Mouse (Mus musculus) stomach, embryonic 14.5 days (tissue): ENCODE data around the gene Krt80. TPM values are rescaled to one million over a fixed set of nuclear protein-coding genes. Genes with fewer than 3 reads are reported as not detected.

ENCODE experiments used
- ATAC-seq: fragments of 200-750 bp; cut with Nextera tagmentation; 2 replicates; pipeline ENCODE4 v1.8.0; 2017; ENCODE audit warnings: low read depth, moderate TSS enrichment; ENCODE audit not compliant: insufficient number of reproducible peaks, insufficient read depth, low FRiP score
- H3K27ac ChIP-seq: fragments of 300-500 bp; sonication (generic); 2 replicates; pipeline ENCODE4 v1.5.1; 2014; ENCODE audit warnings: mild to moderate bottlenecking, low read length, moderate library complexity, mixed read lengths
- H3K27me3 ChIP-seq: fragments of 300-500 bp; sonication (generic); 2 replicates; pipeline ENCODE4 v1.6.1; 2014; ENCODE audit warnings: low read length, control low read depth, mixed read lengths; ENCODE audit not compliant: control insufficient read depth, insufficient read depth
- H3K36me3 ChIP-seq: fragments of 300-500 bp; sonication (generic); 2 replicates; pipeline ENCODE4 v1.6.1; 2014; ENCODE audit warnings: mild to moderate bottlenecking, control low read depth, low read length, moderate library complexity, mixed read lengths; ENCODE audit not compliant: control insufficient read depth, insufficient read depth
- H3K4me1 ChIP-seq: fragments of 300-500 bp; sonication (generic); 2 replicates; pipeline ENCODE4 v1.6.1; 2014; ENCODE audit warnings: low read length, control low read depth, mixed read lengths; ENCODE audit not compliant: control insufficient read depth, insufficient read depth
- H3K4me2 ChIP-seq: fragments of 300-500 bp; sonication (generic); replicated peaks from 2 replicates; pipeline ENCODE4 v1.6.1; 2014; ENCODE audit warnings: low read depth, low read length, control low read depth
- H3K4me3 ChIP-seq: fragments of 300-500 bp; sonication (generic); 2 replicates; pipeline ENCODE4 v1.5.1; 2014; ENCODE audit warnings: low read depth, low read length, control low read depth
- H3K9ac ChIP-seq: fragments of 300-500 bp; sonication (generic); replicated peaks from 2 replicates; pipeline ENCODE4 v1.6.1; 2014; ENCODE audit warnings: low read depth, mild to moderate bottlenecking, control low read depth, low read length, moderate library complexity, mixed read lengths
- H3K9me3 ChIP-seq: fragments of 300-500 bp; sonication (generic); 2 replicates; pipeline ENCODE4 v1.6.1; 2016; ENCODE audit warnings: low read depth, low read length, control low read depth; ENCODE audit not compliant: control insufficient read depth
- WGBS: fragments of 180-500 bp; shearing (Covaris S2); extraction: QIAGEN DNeasy Blood & Tissue Kit; methylation state at CpG from one replicate; pipeline ENCODE4 v1.1.7; 2014; 5-methylcytosine and 5-hydroxymethylcytosine counted together
- polyA plus RNA-seq: library from polyadenylated mRNA; unstranded; fragments of >200 nt; fragmentation: Nextera tagmentation; extraction: Ambion mirVana; gene quantifications from 2 replicates; pipeline ENCODE4 v1.2.1, GENCODE M21; 2014

The Krt80 gene
- polyA plus RNA-seq, 1 experiment from 2014 or later = 2.4 TPM

DNA sequence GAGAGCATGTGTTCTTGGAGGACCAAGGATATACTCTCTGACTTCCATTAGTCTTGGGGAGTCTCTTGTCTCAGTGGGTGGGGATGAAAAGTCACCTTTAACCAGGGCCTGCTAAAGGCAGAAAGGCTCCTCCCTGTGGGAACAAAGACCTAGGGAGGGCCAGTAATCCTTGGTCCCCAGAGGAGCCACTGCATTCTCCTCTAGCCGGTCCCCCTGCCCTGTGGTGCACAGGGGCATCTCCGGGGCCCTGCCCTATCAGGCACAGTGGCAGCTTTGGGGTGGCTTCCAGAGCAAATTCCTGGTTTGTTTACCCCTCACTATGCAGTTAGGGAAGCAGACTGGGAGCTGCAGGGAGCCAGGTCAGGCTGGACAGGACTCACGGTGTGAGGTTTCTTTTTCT is 3.5 kb downstream of the Krt80 start:
- Histone ChIP-seq H3K27ac (peak overlapping the region; percentile 61; the same call in 1 of the 2 replicates), H3K4me2 (0 out of 2 replicates have a peak overlapping the region, but pooled peaks have one; percentile 5), H3K9ac (no peak overlapping the region), H3K36me3 (no peaks in the 10 kb centered on the region), H3K27me3 (no peaks in the 10 kb centered on the region), H3K9me3 (no peaks in the 10 kb centered on the region), H3K4me1 (peaks cover 31% of the 10 kb centered on the region), H3K4me3 (no peak overlapping the region)
- no peak for ATAC-seq
- 38% methylated on average over 3 of the region's 3 CpGs for WGBS

DNA sequence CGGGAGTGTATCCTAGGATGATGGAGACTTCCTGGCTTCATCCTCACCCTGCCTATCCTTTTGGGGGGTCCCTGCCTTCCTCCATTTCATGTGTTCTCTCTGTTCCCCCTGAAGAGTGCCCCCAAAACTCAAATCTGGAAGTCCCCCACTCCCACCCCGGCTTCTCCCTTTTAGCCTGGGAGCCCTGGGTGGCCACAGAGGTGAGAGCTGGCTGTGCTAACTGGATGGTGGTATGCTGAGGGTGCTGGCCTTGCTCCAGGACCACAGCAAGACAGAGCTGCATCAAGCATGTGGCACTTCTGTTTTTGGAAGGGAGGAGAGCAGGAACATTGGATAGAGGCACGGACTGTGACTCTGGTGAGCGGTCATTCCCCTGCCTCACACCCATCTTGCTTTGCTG is 4.2 kb downstream of the Krt80 start:
- Histone ChIP-seq H3K4me3 (no peak overlapping the region), H3K9ac (no peak overlapping the region), H3K27me3 (no peaks in the 10 kb centered on the region), H3K4me1 (peaks cover 27% of the 10 kb centered on the region), H3K36me3 (no peaks in the 10 kb centered on the region), H3K27ac (peak overlapping the region; percentile 61; the same call in 1 of the 2 replicates), H3K4me2 (no peak overlapping the region), H3K9me3 (no peaks in the 10 kb centered on the region)
- ATAC-seq = no peak
- 55% methylated on average over 4 of the region's 4 CpGs for WGBS

- Histone ChIP-seq H3K36me3 (no peaks in the 10 kb centered on the region), H3K4me2 (no peak overlapping the region), H3K4me1 (peaks cover 22% of the 10 kb centered on the region), H3K9me3 (no peaks in the 10 kb centered on the region), H3K9ac (no peak overlapping the region), H3K4me3 (no peak overlapping the region), H3K27me3 (no peaks in the 10 kb centered on the region), H3K27ac (peak overlapping the region; percentile 27; the same call in 1 of the 2 replicates)
- no peak for ATAC-seq
- WGBS = 67% methylated on average over 7 of the region's 7 CpGs
Observed at GRCm38 (mm10) chr15:101364891-101365671, 4.9 kb downstream of the Krt80 start.

DNA sequence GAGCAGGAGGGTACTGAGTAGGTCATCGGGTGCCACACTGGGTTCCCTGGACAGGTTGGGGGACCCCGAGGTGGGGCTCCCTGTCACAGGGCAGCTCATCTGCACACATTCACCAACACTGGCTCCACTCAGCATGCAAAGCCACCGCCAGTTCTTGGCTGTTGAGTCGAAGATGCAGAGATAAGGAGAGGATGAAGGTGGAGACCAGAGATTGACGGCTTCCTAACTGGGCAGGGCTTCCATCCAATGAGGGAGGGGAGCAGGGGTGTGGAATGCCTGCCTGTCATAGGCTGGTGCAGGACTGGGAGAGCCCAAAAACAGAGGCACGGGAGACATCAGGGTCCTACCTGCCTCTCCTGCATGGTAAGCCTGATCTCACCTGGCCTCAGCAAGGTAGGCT is 5.5 kb downstream of the Krt80 start:
- ATAC-seq = no peak
- Histone ChIP-seq H3K36me3 (no peaks in the 10 kb centered on the region), H3K9ac (no peak overlapping the region), H3K4me3 (no peak overlapping the region), H3K27me3 (no peaks in the 10 kb centered on the region), H3K4me1 (peaks cover 17% of the 10 kb centered on the region), H3K9me3 (no peaks in the 10 kb centered on the region), H3K27ac (no peak overlapping the region), H3K4me2 (no peak overlapping the region)
- WGBS = 52% methylated on average over 6 of the region's 6 CpGs

DNA sequence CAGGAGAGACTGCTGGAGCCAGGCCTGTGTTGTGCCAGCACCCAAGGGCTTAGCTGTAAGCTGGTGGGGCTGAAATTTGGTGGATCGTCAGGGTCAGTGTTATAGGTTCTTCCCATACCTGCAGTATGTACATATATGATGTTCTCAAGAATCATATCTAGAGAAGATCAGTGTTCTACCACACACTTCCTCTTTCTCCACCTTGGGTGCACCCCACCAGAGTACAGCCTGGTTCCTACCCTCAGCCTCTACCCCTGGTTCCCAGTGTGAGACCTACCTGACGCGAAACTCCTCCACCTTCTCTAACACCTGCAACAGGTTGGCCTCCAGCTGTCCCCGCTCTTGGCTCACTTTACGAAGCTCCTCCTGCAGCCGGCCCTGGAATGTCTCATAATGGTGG is 6.0 kb downstream of the Krt80 start:
- H3K4me2 ChIP-seq = no peak overlapping the region
- no peaks in the 10 kb centered on the region for H3K27me3 ChIP-seq
- H3K36me3 ChIP-seq = no peaks in the 10 kb centered on the region
- no peak overlapping the region for H3K9ac ChIP-seq
- no peak for ATAC-seq
- no peak overlapping the region for H3K27ac ChIP-seq
- WGBS = 73% methylated on average over 6 of the region's 6 CpGs
- H3K4me1 ChIP-seq = peaks cover 15% of the 10 kb centered on the region
- no peak overlapping the region for H3K4me3 ChIP-seq
- no peaks in the 10 kb centered on the region for H3K9me3 ChIP-seq

DNA sequence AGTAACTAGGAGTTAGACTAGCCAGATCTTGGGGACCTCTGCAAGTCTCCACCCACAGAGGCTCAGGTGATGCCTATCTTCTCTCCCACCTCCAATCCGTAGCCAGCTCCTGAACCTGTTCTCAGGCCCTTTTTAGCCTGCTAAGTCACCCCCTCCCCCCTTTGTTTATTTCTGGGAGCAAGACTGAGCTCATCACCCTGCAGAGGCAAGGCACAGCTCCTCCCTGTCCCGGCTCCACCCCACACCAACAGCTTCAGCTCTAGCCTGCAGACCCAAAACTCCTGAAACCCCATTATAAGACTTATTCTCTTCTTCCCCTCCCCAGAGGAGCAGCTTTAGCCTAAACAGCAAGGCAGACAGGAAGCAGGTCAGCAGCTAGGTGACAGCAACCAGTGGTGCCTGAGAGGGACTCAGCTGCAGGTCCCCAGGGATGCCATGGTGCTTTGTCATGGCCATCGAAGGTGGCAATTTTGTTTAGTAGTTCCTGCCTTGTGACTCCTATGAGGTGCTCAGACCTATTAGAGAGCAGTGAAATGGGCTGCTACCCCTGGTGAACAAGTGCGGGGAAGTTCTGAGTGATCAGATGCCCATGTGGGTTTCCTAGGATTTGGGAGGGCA is 7.5 kb downstream of the Krt80 start:
- WGBS = 43% methylated on average over 4 of the region's 4 CpGs
- H3K9ac ChIP-seq = no peak overlapping the region
- H3K9me3 ChIP-seq = no peaks in the 10 kb centered on the region
- no peaks in the 10 kb centered on the region for H3K27me3 ChIP-seq
- no peak overlapping the region for H3K27ac ChIP-seq
- H3K4me1 ChIP-seq = peaks cover 12% of the 10 kb centered on the region
- ATAC-seq = peak; percentile 33; the same call in 1 of the 2 replicates
- H3K4me3 ChIP-seq = no peak overlapping the region
- H3K36me3 ChIP-seq = no peaks in the 10 kb centered on the region
- no peak overlapping the region for H3K4me2 ChIP-seq

DNA sequence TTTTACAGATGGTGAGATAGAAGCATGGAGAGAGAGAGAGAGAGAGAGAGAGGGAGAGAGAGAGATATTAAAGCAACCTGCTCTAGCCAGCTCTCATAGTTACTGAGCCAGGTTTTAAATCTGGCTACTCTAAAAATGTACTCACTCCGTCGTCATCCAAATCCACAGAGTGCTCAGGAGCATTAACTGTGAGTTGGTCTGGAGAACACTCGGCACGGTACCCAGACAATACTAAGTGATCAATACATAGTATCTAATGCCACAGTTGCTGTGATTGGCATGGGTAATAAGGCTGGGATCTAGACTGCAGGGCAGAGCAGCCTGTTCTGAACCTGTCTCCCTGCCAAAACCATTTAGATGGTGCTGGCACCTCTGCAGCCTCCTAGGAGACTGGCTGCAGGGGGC is 14.6 kb downstream of the Krt80 start:
- 73% methylated on average over 4 of the region's 4 CpGs for WGBS
- no peaks in the 10 kb centered on the region for H3K36me3 ChIP-seq
- H3K4me1 ChIP-seq = no peaks in the 10 kb centered on the region
- H3K27ac ChIP-seq = no peak overlapping the region
- ATAC-seq = no peak
- H3K4me3 ChIP-seq = no peak overlapping the region
- no peaks in the 10 kb centered on the region for H3K9me3 ChIP-seq
- no peak overlapping the region for H3K9ac ChIP-seq
- H3K4me2 ChIP-seq = no peak overlapping the region
- H3K27me3 ChIP-seq = no peaks in the 10 kb centered on the region

DNA sequence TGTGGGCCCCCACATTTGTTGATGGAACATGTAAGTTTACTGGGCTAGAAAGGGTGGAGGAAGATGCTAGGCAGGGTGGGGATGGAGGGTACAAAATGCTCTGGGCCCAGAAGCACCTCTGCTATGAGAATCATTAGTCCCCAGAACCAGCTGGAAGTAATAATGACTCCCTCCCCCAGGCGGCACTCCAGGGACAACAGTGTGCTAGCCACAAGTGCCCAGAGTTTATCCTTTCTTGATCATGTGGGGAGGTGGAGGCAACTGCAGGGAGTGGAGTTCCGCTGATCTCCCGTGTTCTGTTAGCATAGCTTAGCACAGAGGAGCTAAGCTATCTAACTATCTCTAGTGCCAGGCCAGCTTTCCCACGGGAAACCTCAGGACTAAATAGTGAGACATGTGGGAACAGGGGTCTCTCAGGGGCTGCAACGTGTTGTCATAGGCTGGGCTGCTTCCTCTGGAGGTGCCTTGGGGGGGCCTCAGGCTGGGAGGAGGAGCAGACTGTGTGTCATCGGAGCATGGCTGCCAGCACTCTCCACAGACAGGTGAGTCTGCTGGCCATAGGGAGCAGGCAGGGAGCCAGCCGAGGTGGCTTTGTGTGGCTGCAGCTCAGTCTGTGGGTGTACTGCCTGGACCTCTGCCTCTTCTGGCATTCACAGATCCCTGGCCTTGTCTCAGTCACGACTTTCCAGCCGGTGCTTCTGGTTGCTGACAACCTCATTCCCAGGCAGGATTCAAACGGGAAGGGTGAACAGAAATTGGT is 17.1 kb downstream of the Krt80 start:
- H3K27me3 ChIP-seq = no peaks in the 10 kb centered on the region
- 46% methylated on average over 10 of the region's 10 CpGs for WGBS
- H3K27ac ChIP-seq = no peak overlapping the region
- no peak overlapping the region for H3K4me3 ChIP-seq
- H3K4me2 ChIP-seq = no peak overlapping the region
- H3K9me3 ChIP-seq = no peaks in the 10 kb centered on the region
- H3K36me3 ChIP-seq = no peaks in the 10 kb centered on the region
- no peak for ATAC-seq
- no peaks in the 10 kb centered on the region for H3K4me1 ChIP-seq
- H3K9ac ChIP-seq = no peak overlapping the region
